Mouse (Mus musculus) granulocyte monocyte progenitor cell, adult 5-6 weeks (primary cell): Measurements from ENCODE around the gene Gm7694. TPM values are rescaled to one million over a fixed set of nuclear protein-coding genes. Genes with fewer than 3 reads are reported as not detected.

ENCODE experiments used
- ATAC-seq: replicated peaks from 2 replicates; pipeline ENCODE4 v1.8.0; 2016; ENCODE audit warnings: mild to moderate bottlenecking, moderate TSS enrichment, inconsistent platforms; ENCODE audit not compliant: poor library complexity, severe bottlenecking
- total RNA-seq, 2 experiments: library from RNA; stranded (forward) in 1 of 2; stranded (reverse) in 1 of 2; fragments of 200-712, 200-1000 nt in 1 of 2; fragments of >200 nt in 1 of 2; fragmentation: Nextera tagmentation in 1 of 2; gene quantifications; 2 replicates each; pipeline ENCODE4 v1.2.3; 2014 to 2017

The Gm7694 gene
- total RNA-seq, 2 experiments from 2014 or later: 1.9 to 2.8 TPM

DNA sequence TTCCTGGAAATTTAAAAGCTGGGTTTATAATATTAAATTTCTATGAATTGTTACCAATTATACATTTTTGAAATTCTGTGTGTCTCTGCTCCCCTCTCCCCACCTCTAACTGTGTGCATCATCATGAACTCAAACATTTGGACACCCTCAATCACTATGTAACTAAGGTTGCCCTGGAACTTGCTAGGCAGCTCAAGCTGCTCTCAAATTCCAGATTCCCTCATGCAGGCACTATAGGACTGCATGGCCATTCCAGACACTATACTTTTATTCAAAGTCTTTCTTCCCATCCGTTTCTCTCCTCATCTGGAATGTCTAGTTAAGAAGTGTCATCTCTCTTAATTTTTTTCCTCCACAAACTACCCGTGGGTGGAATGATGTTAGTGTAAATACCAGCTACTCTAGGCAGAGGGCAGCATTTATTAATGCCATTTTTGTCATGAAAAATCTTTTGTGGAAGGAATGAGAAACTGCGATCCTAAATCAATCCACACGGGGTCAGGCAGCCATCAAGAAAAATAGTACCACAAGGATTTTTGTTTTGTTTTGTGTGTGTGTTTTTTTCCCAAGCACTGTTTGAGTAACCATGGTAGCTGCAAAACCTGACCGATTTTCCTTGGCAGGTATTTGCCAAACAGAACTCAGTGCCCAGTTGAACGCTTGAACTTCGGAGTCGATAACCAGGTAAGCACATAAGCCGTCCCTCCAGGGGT lies 13.7 kb downstream of the Gm7694 start:
- ATAC-seq: peak; percentile 93

GRCm38 (mm10) chr1:170282415-170283129 lies 23.6 kb downstream of the Gm7694 start:
- peak; percentile 95 for ATAC-seq

- peak; percentile 80 for ATAC-seq
Observed at GRCm38 (mm10) chr1:170277016-170277415, 29.1 kb downstream of the Gm7694 start, which contains the start of gene Sh2d1b1. TSS of gene Sh2d1b1 (plus strand) at chr1:170277320.

DNA sequence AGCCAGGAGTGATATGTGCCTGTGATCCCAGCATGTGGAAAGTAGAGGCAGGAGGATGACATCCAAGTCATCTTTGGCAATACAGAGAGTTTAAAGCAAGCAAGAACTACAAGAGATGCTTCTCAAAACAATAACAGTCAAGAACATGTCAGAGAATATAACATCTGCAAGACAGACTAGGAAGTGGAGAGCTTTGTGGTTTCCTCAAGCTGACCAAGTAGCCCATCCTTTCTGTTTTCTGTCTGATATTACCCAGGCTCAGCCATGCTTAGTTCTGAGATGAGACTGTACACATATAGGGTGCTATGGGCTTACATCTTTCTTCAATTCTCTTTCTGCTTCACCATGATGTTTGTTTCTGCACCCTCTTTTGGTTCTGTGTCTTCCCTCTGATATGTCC lies 32.9 kb downstream of the Gm7694 start:
- ATAC-seq: peak; percentile 53

GRCm38 (mm10) chr1:170270696-170271095 lies 35.4 kb downstream of the Gm7694 start:
- ATAC-seq: peak; percentile 48

DNA sequence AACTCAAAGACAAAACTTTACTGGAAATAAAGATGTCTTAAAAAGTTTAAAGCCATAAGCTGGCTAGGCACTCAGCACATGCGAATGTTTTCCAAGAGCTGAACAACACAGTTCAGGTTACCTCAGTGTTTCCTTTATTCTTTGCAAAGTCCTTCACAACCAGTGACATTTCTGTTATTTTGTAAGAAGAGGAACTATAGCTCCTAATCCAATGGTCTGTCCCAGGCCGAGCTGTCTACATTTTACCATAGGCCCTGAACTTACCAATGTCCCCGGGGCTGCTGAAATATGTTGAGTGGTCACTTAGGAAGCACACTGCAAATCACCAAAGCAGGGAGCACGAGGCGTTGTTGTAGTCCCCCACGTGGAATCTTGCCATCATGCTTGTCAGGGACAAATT lies 35.9 kb downstream of the Gm7694 start:
- ATAC-seq: peak; percentile 65

DNA sequence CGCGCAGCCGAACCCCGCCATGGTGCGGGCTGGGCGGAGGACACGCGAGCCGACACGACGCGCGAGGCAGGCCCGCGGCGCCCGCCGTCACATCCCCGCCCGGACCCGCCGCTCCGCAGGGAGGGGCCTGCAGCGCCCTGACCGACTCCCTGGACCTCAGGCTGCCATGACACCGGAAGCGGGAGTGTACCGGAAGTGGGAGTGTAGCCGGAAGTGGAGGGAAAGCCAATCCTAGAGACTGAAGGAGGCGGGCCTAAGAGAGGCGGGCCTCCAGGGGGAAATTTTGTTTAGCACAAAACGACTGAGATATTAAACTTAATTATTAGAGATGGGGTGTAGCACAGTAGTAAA lies 50.6 kb downstream of the Gm7694 start:
- peak; percentile 100 for ATAC-seq

- ATAC-seq: peak; percentile 41
Observed at GRCm38 (mm10) chr1:170254893-170255559, 51.1 kb downstream of the Gm7694 start.

Other genes starting within 250 kb of the Gm7694 start
- gene Ddr2, start 195.6 kb downstream of the Gm7694 start, total RNA-seq (2014; fragmentation: Nextera tagmentation): not detected in 2 replicates
- 0.05 TPM in 1 of 2 replicates, not detected in the other for gene Ddr2, start 195.6 kb downstream of the Gm7694 start, total RNA-seq (2017)
- gene Uap1, start 131.4 kb downstream of the Gm7694 start, total RNA-seq (2014; fragmentation: Nextera tagmentation): 48.9 and 49.5 TPM in 2 replicates
- 74.7 and 144 TPM in 2 replicates for gene Uap1, start 131.4 kb downstream of the Gm7694 start, total RNA-seq (2017)
- 30.4 and 35.6 TPM in 2 replicates for gene Uhmk1, start 90.9 kb downstream of the Gm7694 start, total RNA-seq (2014; fragmentation: Nextera tagmentation)
- 45.6 and 45.8 TPM in 2 replicates for gene Uhmk1, start 90.9 kb downstream of the Gm7694 start, total RNA-seq (2017)
- gene Sh2d1b2, start 73.6 kb downstream of the Gm7694 start, total RNA-seq (2014; fragmentation: Nextera tagmentation): not detected in 2 replicates
- not detected in 2 replicates for gene Sh2d1b2, start 73.6 kb downstream of the Gm7694 start, total RNA-seq (2017)
- gene Sh2d1b1, start 29.0 kb downstream of the Gm7694 start, total RNA-seq (2014; fragmentation: Nextera tagmentation): 3.6 and 7.0 TPM in 2 replicates
- 3.1 and 4.5 TPM in 2 replicates for gene Sh2d1b1, start 29.0 kb downstream of the Gm7694 start, total RNA-seq (2017)
- not detected in 2 replicates for gene Spata46, start 2.5 kb upstream of the Gm7694 start, total RNA-seq (2014; fragmentation: Nextera tagmentation)
- not detected in 2 replicates for gene Spata46, start 2.5 kb upstream of the Gm7694 start, total RNA-seq (2017)